Mouse (Mus musculus) ES-E14 (cell line): Measurements from ENCODE around the gene Chmp1a.

Source experiments
- CHD2 ChIP-seq: IDR thresholded peaks from 2 replicates; pipeline ENCODE4 v1.6.1; 2014; ENCODE audit warnings: mild to moderate bottlenecking, low read depth, low read length, inconsistent platforms
- ZC3H11A ChIP-seq: IDR thresholded peaks from 2 replicates; pipeline ENCODE4 v1.6.1; 2012; ENCODE audit warnings: low read depth, mild to moderate bottlenecking, inconsistent platforms, low read length, borderline replicate concordance

DNA sequence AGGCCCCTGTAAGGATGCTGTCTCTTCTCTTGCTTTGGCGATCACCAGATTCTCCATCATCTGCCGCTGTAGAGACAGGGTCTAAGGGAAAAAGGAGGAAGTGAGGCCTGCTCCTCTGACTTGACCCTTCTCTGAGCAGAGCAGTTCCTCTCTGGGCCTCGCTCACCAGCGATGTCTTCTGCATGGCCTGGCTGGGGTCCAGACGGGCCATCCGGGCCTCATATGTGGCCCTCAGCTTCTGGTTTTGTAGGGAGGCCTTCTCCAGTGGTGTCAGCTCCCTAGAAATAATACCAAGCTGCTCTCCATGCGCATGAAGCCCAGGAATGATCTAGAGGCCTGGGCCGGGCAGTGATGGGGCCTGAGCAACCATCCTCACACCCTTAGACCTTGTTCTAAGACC, 36.0 kb upstream of the Chmp1a start:
- no peak for TF ChIP-seq CHD2
- no peak for TF ChIP-seq ZC3H11A
